Mouse (Mus musculus) lung, postnatal 10 days (tissue): ENCODE measurements at regions not wholly inside any gene's neighbourhood (a gene's known extent, or its start where the extent isn't known, plus 50 kb on each side); places are given as distances from the start of the nearest gene placed in this dataset.

ENCODE experiments used
- DNase-seq: peaks from one replicate; pipeline ENCODE4 v3.0.0; 2021

- no peak for DNase-seq
Measured at GRCm38 (mm10) chr1:155472112-155472955, 55.1 kb upstream of the Xpr1 start.

GRCm38 (mm10) chr1:155472956-155473646 lies 55.9 kb upstream of the Xpr1 start:
- DNase-seq: no peak

- DNase-seq: peak; percentile 77
Measured at GRCm38 (mm10) chr1:155474973-155475372, 57.8 kb upstream of the Xpr1 start.

GRCm38 (mm10) chr1:155476237-155476636 lies 59.0 kb upstream of the Xpr1 start:
- no peak for DNase-seq

- DNase-seq: no peak
Measured at GRCm38 (mm10) chr1:155482148-155482547, 64.9 kb upstream of the Xpr1 start.

GRCm38 (mm10) chr1:155482760-155483159 lies 65.5 kb upstream of the Xpr1 start:
- DNase-seq: no peak

- DNase-seq: no peak
Measured at GRCm38 (mm10) chr1:155483693-155484092, 66.5 kb upstream of the Xpr1 start.

GRCm38 (mm10) chr1:155487796-155488195 lies 70.1 kb upstream of the Acbd6 start:
- no peak for DNase-seq

GRCm38 (mm10) chr1:155488966-155489661 lies 68.8 kb upstream of the Acbd6 start:
- DNase-seq: peak; percentile 58

- peak; percentile 62 for DNase-seq
Measured at GRCm38 (mm10) chr1:155490131-155490530, 67.8 kb upstream of the Acbd6 start.

GRCm38 (mm10) chr1:155491205-155492026 lies 66.5 kb upstream of the Acbd6 start:
- peak; percentile 61 for DNase-seq

GRCm38 (mm10) chr1:155493333-155493732 lies 64.6 kb upstream of the Acbd6 start:
- no peak for DNase-seq

GRCm38 (mm10) chr1:155493799-155494198 lies 64.1 kb upstream of the Acbd6 start:
- no peak for DNase-seq

- no peak for DNase-seq
Measured at GRCm38 (mm10) chr1:155494347-155494746, 63.6 kb upstream of the Acbd6 start.

- no peak for DNase-seq
Measured at GRCm38 (mm10) chr1:155499735-155500134, 58.2 kb upstream of the Acbd6 start.

GRCm38 (mm10) chr1:155502867-155503266 lies 55.1 kb upstream of the Acbd6 start:
- DNase-seq: no peak

GRCm38 (mm10) chr1:155504581-155505328 lies 53.2 kb upstream of the Acbd6 start:
- DNase-seq: peak; percentile 31

GRCm38 (mm10) chr1:155505361-155506077 lies 52.4 kb upstream of the Acbd6 start:
- no peak for DNase-seq
